Mouse (Mus musculus) olfactory bulb, adult 2 months (tissue): Measurements from ENCODE around the gene Necab3.

Experiments
- CTCF ChIP-seq: fragments of 200-500 bp; IDR thresholded peaks from 2 replicates; pipeline ENCODE4 v1.5.1; 2012; ENCODE audit warnings: low read depth, mild to moderate bottlenecking, low read length, moderate library complexity; ENCODE audit not compliant: insufficient read depth
- POLR2A ChIP-seq: fragments of 200-500 bp; IDR thresholded peaks from 2 replicates; pipeline ENCODE4 v1.6.1; 2012; ENCODE audit warnings: mild to moderate bottlenecking, low read depth, low read length, moderate library complexity; ENCODE audit not compliant: insufficient read depth

GRCm38 (mm10) chr2:154572996-154573395 is 14.3 kb upstream of the Necab3 start:
- TF ChIP-seq CTCF (no peak), POLR2A (no peak)
